In genomic region chr7:109876085-109876484, GRCm38 (mm10) we compare ENCODE assay signal across 21 mouse cellular contexts. TPM values are rescaled to one million over a fixed set of nuclear protein-coding genes. Genes with fewer than 3 reads are reported as not detected.
DNase-seq lines count a peak whose midpoint lies in the region; ATAC-seq and TF ChIP-seq lines count a peak whose summit lies in the region.
"Had no signal": no experiment of that assay in that cellular context is flagged by ENCODE, and none has a peak within 500 bp of the region (broad histone marks: within the 10 kb centered on the region; RNA-seq: fewer than 3 reads in every experiment).

No protein-coding gene starts in this region.

- H3K4me2 ChIP-seq in forebrain, embryonic 12.5 days = no peak overlapping the region
- no peak overlapping the region for H3K4me2 ChIP-seq in forebrain, postnatal 0 days (ENCODE audit: low read depth)
- H3K4me2 ChIP-seq in hindbrain, postnatal 0 days (ENCODE audit: low read depth, low read length) = no peak overlapping the region
- no peak overlapping the region for H3K4me2 ChIP-seq in midbrain, embryonic 14.5 days (ENCODE audit: low read length)
- H3K4me2 ChIP-seq: embryonic facial prominence, embryonic 12.5 days; hindbrain, embryonic 13.5 days had no signal

- TF ChIP-seq CTCF in forebrain, postnatal 0 days (IDR thresholded peaks at IDR 0.05; ENCODE audit: low read depth) = no peak; the same call in 1 of the 2 replicates
- peak; percentile 36 for TF ChIP-seq CTCF in hindbrain, postnatal 0 days (IDR thresholded peaks at IDR 0.05; ENCODE audit: low read depth)

- H3K27ac ChIP-seq in forebrain, embryonic 12.5 days = 0 out of 2 replicates have a peak overlapping the region, but pooled peaks have one; percentile 21
- H3K27ac ChIP-seq in forebrain, postnatal 0 days (ENCODE audit: low read depth, low read length) = no peak overlapping the region
- H3K27ac ChIP-seq in hindbrain, postnatal 0 days = no peak overlapping the region
- H3K27ac ChIP-seq in hindbrain, embryonic 10.5 days = no peak overlapping the region
- peak overlapping the region; percentile 17; the same call in 1 of the 2 replicates for H3K27ac ChIP-seq in midbrain, embryonic 14.5 days (replicated peaks; ENCODE audit: low read depth, low read length)
- no peak overlapping the region for H3K27ac ChIP-seq in midbrain, embryonic 10.5 days (replicated peaks)
- H3K27ac ChIP-seq: embryonic facial prominence, embryonic 12.5 days; hindbrain, embryonic 13.5 days had no signal

- no peaks in the 10 kb centered on the region for H3K36me3 ChIP-seq in forebrain, embryonic 12.5 days (replicated peaks)
- no peaks in the 10 kb centered on the region for H3K36me3 ChIP-seq in forebrain, postnatal 0 days (ENCODE audit: insufficient read depth)
- no peaks in the 10 kb centered on the region for H3K36me3 ChIP-seq in hindbrain, postnatal 0 days (ENCODE audit: insufficient read depth, low read length)
- H3K36me3 ChIP-seq in hindbrain, embryonic 10.5 days = no peaks in the 10 kb centered on the region
- H3K36me3 ChIP-seq in midbrain, embryonic 14.5 days (ENCODE audit: control insufficient read depth, insufficient read depth, low read length) = no peaks in the 10 kb centered on the region
- H3K36me3 ChIP-seq in midbrain, embryonic 10.5 days = no peaks in the 10 kb centered on the region
- H3K36me3 ChIP-seq: embryonic facial prominence, embryonic 12.5 days; hindbrain, embryonic 13.5 days had no signal

- no peak for DNase-seq in forebrain, postnatal 0 days
- DNase-seq in hindbrain, postnatal 0 days (ENCODE audit: low spot score) = no peak
- no peak for DNase-seq in hindbrain, embryonic 10.5 days (ENCODE audit: low spot score)
- DNase-seq in midbrain, embryonic 14.5 days = no peak
- no peak for DNase-seq in midbrain, embryonic 10.5 days (ENCODE audit: low spot score)
- DNase-seq: adrenal gland, postnatal 14 days; B cell, adult 2 months; gastrocnemius, postnatal 14 days; liver; retina, postnatal 1 day; right cerebral cortex, postnatal 4 days had no signal

- no peak overlapping the region for H3K9ac ChIP-seq in forebrain, embryonic 12.5 days
- H3K9ac ChIP-seq in forebrain, postnatal 0 days = no peak overlapping the region
- no peak overlapping the region for H3K9ac ChIP-seq in hindbrain, postnatal 0 days (replicated peaks; ENCODE audit: low read length)
- no peak overlapping the region for H3K9ac ChIP-seq in midbrain, embryonic 14.5 days (replicated peaks; ENCODE audit: low read length)
- H3K9ac ChIP-seq: embryonic facial prominence, embryonic 12.5 days; hindbrain, embryonic 13.5 days had no signal

- 76% methylated on average over 8 of the region's 8 CpGs for WGBS in forebrain, embryonic 12.5 days
- WGBS in forebrain, postnatal 0 days = 65% methylated on average over 8 of the region's 8 CpGs
- 74% methylated on average over 8 of the region's 8 CpGs for WGBS in hindbrain, postnatal 0 days
- 76% methylated on average over 8 of the region's 8 CpGs for WGBS in hindbrain, embryonic 10.5 days
- 72% methylated on average over 8 of the region's 8 CpGs for WGBS in midbrain, embryonic 14.5 days
- WGBS in midbrain, embryonic 10.5 days = 77% methylated on average over 8 of the region's 8 CpGs

- ATAC-seq in forebrain, embryonic 12.5 days (ENCODE audit: low FRiP score) = no peak
- ATAC-seq in forebrain, postnatal 0 days = no peak
- no peak for ATAC-seq in hindbrain, postnatal 0 days
- ATAC-seq in midbrain, embryonic 14.5 days (ENCODE audit: low FRiP score, low TSS enrichment) = no peak
- no peak for ATAC-seq in megakaryocyte-erythroid progenitor cell, adult 5-6 weeks (replicated peaks; ENCODE audit: low FRiP score, low TSS enrichment, poor library complexity, severe bottlenecking)
- ATAC-seq: activated CD4-positive, CD25-positive, alpha-beta regulatory T cell, adult 4 months; lung, postnatal 0 days; Patski had no signal

- H3K27me3 ChIP-seq in forebrain, embryonic 12.5 days = peaks cover 2% of the 10 kb centered on the region; the same call in 1 of the 2 replicates
- H3K27me3 ChIP-seq in forebrain, postnatal 0 days (ENCODE audit: insufficient read depth, low read length) = no peaks in the 10 kb centered on the region
- H3K27me3 ChIP-seq in hindbrain, postnatal 0 days (ENCODE audit: insufficient read depth, low read length) = no peaks in the 10 kb centered on the region
- no peaks in the 10 kb centered on the region for H3K27me3 ChIP-seq in hindbrain, embryonic 10.5 days (ENCODE audit: insufficient read depth, poor library complexity, severe bottlenecking)
- no peaks in the 10 kb centered on the region for H3K27me3 ChIP-seq in midbrain, embryonic 14.5 days (ENCODE audit: control insufficient read depth, insufficient read depth, low read length)
- H3K27me3 ChIP-seq in midbrain, embryonic 10.5 days (ENCODE audit: low read depth, poor library complexity, severe bottlenecking) = 0 out of 2 replicates have a peak, but pooled peaks cover 3% of the 10 kb centered on the region
- H3K27me3 ChIP-seq: embryonic facial prominence, embryonic 12.5 days; hindbrain, embryonic 13.5 days; Patski had no signal

- H3K4me3 ChIP-seq in forebrain, embryonic 12.5 days (replicated peaks) = no peak overlapping the region
- no peak overlapping the region for H3K4me3 ChIP-seq in forebrain, postnatal 0 days (ENCODE audit: low read depth, low read length)
- no peak overlapping the region for H3K4me3 ChIP-seq in hindbrain, postnatal 0 days (ENCODE audit: low read length)
- no peak overlapping the region for H3K4me3 ChIP-seq in hindbrain, embryonic 10.5 days
- no peak overlapping the region for H3K4me3 ChIP-seq in midbrain, embryonic 14.5 days (replicated peaks; ENCODE audit: low read depth, low read length)
- no peak overlapping the region for H3K4me3 ChIP-seq in midbrain, embryonic 10.5 days
- H3K4me3 ChIP-seq: embryonic facial prominence, embryonic 12.5 days; hindbrain, embryonic 13.5 days had no signal

- H3K9me3 ChIP-seq in forebrain, embryonic 12.5 days = no peaks in the 10 kb centered on the region
- no peaks in the 10 kb centered on the region for H3K9me3 ChIP-seq in forebrain, postnatal 0 days (ENCODE audit: low read length)
- no peaks in the 10 kb centered on the region for H3K9me3 ChIP-seq in hindbrain, postnatal 0 days (ENCODE audit: low read length)
- H3K9me3 ChIP-seq in hindbrain, embryonic 10.5 days = no peaks in the 10 kb centered on the region
- H3K9me3 ChIP-seq in midbrain, embryonic 14.5 days (ENCODE audit: control insufficient read depth, low read length) = no peaks in the 10 kb centered on the region
- no peaks in the 10 kb centered on the region for H3K9me3 ChIP-seq in midbrain, embryonic 10.5 days (replicated peaks)
- H3K9me3 ChIP-seq: embryonic facial prominence, embryonic 12.5 days; hindbrain, embryonic 13.5 days had no signal

- no peaks in the 10 kb centered on the region for H3K4me1 ChIP-seq in forebrain, embryonic 12.5 days
- H3K4me1 ChIP-seq in forebrain, postnatal 0 days (ENCODE audit: insufficient read depth) = no peaks in the 10 kb centered on the region
- no peaks in the 10 kb centered on the region for H3K4me1 ChIP-seq in hindbrain, postnatal 0 days (ENCODE audit: insufficient read depth, low read length)
- peaks cover 4% of the 10 kb centered on the region; the same call in 1 of the 2 replicates for H3K4me1 ChIP-seq in hindbrain, embryonic 10.5 days (replicated peaks)
- H3K4me1 ChIP-seq in midbrain, embryonic 14.5 days (ENCODE audit: control insufficient read depth, insufficient read depth, low read length) = no peaks in the 10 kb centered on the region
- no peaks in the 10 kb centered on the region for H3K4me1 ChIP-seq in midbrain, embryonic 10.5 days
- H3K4me1 ChIP-seq: embryonic facial prominence, embryonic 12.5 days had no signal

RNA-seq across cellular contexts. Expression of gene Scube2, which starts 10.6 kb away (rescaled TPM):
- 1.5 and 1.8 TPM in 2 replicates for polyA plus RNA-seq in forebrain, embryonic 12.5 days (2016; fragmentation: Nextera tagmentation; extraction: Ambion mirVana)
- total RNA-seq in forebrain, postnatal 0 days (2014; rRNA removed) = 1.8 TPM in 2 replicates
- polyA plus RNA-seq in forebrain, postnatal 0 days (2015; fragmentation: Nextera tagmentation; extraction: Ambion mirVana) = 0.78 and 1.6 TPM in 2 replicates
- total RNA-seq in hindbrain, postnatal 0 days (2014; rRNA removed) = 6.6 and 8.2 TPM in 2 replicates
- polyA plus RNA-seq in hindbrain, postnatal 0 days (2015; fragmentation: Nextera tagmentation; extraction: Ambion mirVana) = 3.7 and 4.1 TPM in 2 replicates
- 4.7 and 5.8 TPM in 2 replicates for polyA plus RNA-seq in hindbrain, embryonic 10.5 days (2016; fragmentation: Nextera tagmentation; extraction: Ambion mirVana)
- 2.3 and 2.8 TPM in 2 replicates for polyA plus RNA-seq in midbrain, embryonic 14.5 days (2014; fragmentation: Nextera tagmentation; extraction: Ambion mirVana)
- polyA plus RNA-seq in midbrain, embryonic 10.5 days (2016; fragmentation: Nextera tagmentation; extraction: Ambion mirVana) = 3.8 and 6.7 TPM in 2 replicates
- not detected in 2 replicates for total RNA-seq in megakaryocyte-erythroid progenitor cell, adult 5-6 weeks (2014; fragmentation: Nextera tagmentation)
- total RNA-seq in megakaryocyte-erythroid progenitor cell, adult 5-6 weeks (2017) = not detected in 2 replicates
- total RNA-seq: common myeloid progenitor, adult 5-6 weeks; monocyte, adult 5-6 weeks had no signal
- polyA plus RNA-seq: Patski; thymus, postnatal 0 days had no signal

Comparison
In these comparisons a context has a peak if more than half of its experiments do, and no peak if none do; other contexts are left out.
1. H3K27ac ChIP-seq: peak in forebrain, embryonic 12.5 days (single experiment) and midbrain, embryonic 14.5 days (single experiment); none in forebrain, postnatal 0 days (single experiment), hindbrain, postnatal 0 days (single experiment), hindbrain, embryonic 10.5 days (single experiment) and midbrain, embryonic 10.5 days (single experiment).